Mouse (Mus musculus) hindbrain, embryonic 14.5 days (tissue): Measurements from ENCODE around the gene Cd209b. TPM values are rescaled to one million over a fixed set of nuclear protein-coding genes. Genes with fewer than 3 reads are reported as not detected.

Experiments
- ATAC-seq: fragments of 200-750 bp; cut with Nextera tagmentation; 2 replicates; pipeline ENCODE4 v1.8.0; 2017; ENCODE audit warnings: moderate number of reproducible peaks, mild to moderate bottlenecking, moderate TSS enrichment, moderate library complexity; ENCODE audit not compliant: low FRiP score
- DNase-seq: peaks from one replicate; pipeline ENCODE4 v3.0.0-alpha.2; 2015; ENCODE audit warnings: low spot score
- H3K27ac ChIP-seq: fragments of 300-500 bp; sonication (generic); 2 replicates; pipeline ENCODE4 v1.5.1; 2014; ENCODE audit warnings: mild to moderate bottlenecking, moderate library complexity
- H3K27me3 ChIP-seq: fragments of 300-500 bp; sonication (generic); 2 replicates; pipeline ENCODE4 v1.6.1; 2014; ENCODE audit warnings: mild to moderate bottlenecking, low read length, mixed read lengths; ENCODE audit not compliant: control insufficient read depth, insufficient read depth
- H3K36me3 ChIP-seq: fragments of 300-500 bp; sonication (generic); replicated peaks from 2 replicates; pipeline ENCODE4 v1.6.1; 2014; ENCODE audit not compliant: control insufficient read depth, insufficient read depth
- H3K4me1 ChIP-seq: fragments of 300-500 bp; sonication (generic); replicated peaks from 2 replicates; pipeline ENCODE4 v1.6.1; 2014; ENCODE audit warnings: antibody characterized with exemption, low read length, mixed read lengths; ENCODE audit not compliant: control insufficient read depth, insufficient read depth
- H3K4me2 ChIP-seq: fragments of 300-500 bp; sonication (generic); replicated peaks from 2 replicates; pipeline ENCODE4 v1.6.1; 2014; ENCODE audit warnings: mild to moderate bottlenecking, moderate library complexity
- H3K4me3 ChIP-seq: fragments of 300-500 bp; sonication (generic); replicated peaks from 2 replicates; pipeline ENCODE4 v1.5.1; 2014; ENCODE audit warnings: mild to moderate bottlenecking, low read length
- H3K9ac ChIP-seq: fragments of 300-500 bp; sonication (generic); 2 replicates; pipeline ENCODE4 v1.6.1; 2014
- H3K9me3 ChIP-seq: fragments of 300-500 bp; sonication (generic); 2 replicates; pipeline ENCODE4 v1.6.1; 2016; ENCODE audit warnings: low read length; ENCODE audit not compliant: control insufficient read depth
- WGBS: fragments of 180-500 bp; shearing (Covaris S2); extraction: QIAGEN DNeasy Blood & Tissue Kit; methylation state at CpG from one replicate; pipeline ENCODE4 v1.1.7; 2014; 5-methylcytosine and 5-hydroxymethylcytosine counted together
- polyA plus RNA-seq: library from polyadenylated mRNA; unstranded; fragments of >200 nt; fragmentation: Nextera tagmentation; extraction: Ambion mirVana; gene quantifications from 2 replicates; pipeline ENCODE4 v1.2.1, GENCODE M21; 2014

Cd209b gene
- polyA plus RNA-seq: not detected in 2 replicates

DNA sequence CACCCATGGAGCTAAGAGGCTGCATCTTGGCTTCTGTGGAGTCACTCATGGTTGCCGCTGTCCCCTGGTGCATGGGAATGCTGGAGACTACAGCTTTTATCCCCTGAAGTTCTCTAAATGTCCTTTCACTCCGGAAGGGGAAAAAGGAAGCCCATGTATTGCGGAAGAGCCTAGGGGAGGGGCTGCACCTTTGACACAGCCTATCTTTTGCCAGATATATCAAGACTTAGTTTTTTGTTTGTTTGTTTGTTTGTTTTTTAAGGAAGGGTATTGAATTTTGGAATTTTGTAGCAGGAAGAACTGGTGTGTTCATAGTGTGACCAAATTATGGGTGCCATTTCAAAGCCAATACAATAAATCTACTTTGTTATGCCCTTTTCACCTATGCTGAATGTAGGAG, at the start of gene Cd209b:
Gene Cd209b (minus strand): TSS at position 101 of the 400 bp plus-strand sequence.
- ATAC-seq (no peak), DNase-seq (no peak)
- H3K36me3 ChIP-seq: no peaks in the 10 kb centered on the region
- H3K9me3 ChIP-seq: peaks cover 22% of the 10 kb centered on the region
- H3K9ac ChIP-seq: no peak within 1 kb of the TSS
- H3K27ac ChIP-seq: no peak within 1 kb of the TSS
- no peaks in the 10 kb centered on the region for H3K4me1 ChIP-seq
- no peak within 1 kb of the TSS for H3K4me3 ChIP-seq
- WGBS: 93% methylated on average over 3 of the region's 3 CpGs
- H3K27me3 ChIP-seq: no peaks in the 10 kb centered on the region
- H3K4me2 ChIP-seq: no peak within 1 kb of the TSS

DNA sequence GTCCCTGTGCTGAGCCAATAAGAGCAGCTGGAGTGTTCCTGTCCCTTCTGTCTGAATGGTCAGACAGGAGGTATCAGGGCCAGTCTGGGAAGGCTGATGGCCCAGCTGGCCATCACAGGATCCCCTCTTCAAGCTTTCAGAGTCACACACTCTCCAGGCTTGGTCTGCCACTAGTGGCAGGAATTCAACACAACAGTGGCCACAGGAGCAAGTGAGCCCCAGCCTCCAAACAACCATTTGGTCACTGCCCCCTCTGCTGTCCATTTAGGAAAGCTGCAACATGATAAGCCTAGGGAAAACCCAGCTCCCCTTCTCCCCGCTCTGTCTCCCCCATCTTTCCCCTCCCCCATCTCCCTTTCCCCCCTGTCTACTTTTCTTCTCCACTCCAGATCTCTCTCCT, 29.4 kb upstream of the Cd209b start:
- ATAC-seq (no peak), DNase-seq (no peak)
- Histone ChIP-seq H3K4me2 (no peak overlapping the region), H3K9ac (no peak overlapping the region), H3K4me3 (no peak overlapping the region), H3K27ac (no peak overlapping the region), H3K27me3 (no peaks in the 10 kb centered on the region), H3K4me1 (no peaks in the 10 kb centered on the region), H3K36me3 (no peaks in the 10 kb centered on the region), H3K9me3 (0 out of 2 replicates have a peak, but pooled peaks cover 21% of the 10 kb centered on the region)
- 58% methylated on average over 1 of the region's 1 CpGs for WGBS

DNA sequence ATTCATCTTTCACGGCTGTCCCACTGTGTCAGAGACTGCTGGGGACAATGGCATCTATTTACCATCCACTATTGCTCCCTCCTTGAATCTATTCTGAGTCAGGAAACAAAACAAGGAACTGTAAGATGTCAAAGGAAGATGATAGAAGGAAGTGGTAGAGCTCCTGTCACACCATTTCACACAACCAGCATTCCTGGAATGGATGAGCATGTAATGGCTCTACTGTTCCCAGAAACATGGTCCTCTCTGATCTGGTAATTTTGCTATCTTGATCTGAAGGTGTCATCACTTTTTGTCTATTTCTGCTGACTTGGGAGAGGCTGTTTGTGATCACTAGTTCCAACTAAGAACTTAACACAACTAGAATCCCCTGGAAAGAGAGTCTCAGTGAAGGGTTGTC, 28.0 kb upstream of the Cd209b start, which contains the start of gene Cd209c:
Gene Cd209c (minus strand): TSS at position 101 of the 400 bp plus-strand sequence.
- H3K4me2 ChIP-seq: no peak within 1 kb of the TSS
- DNase-seq (no peak), ATAC-seq (no peak)
- H3K4me3 ChIP-seq: no peak within 1 kb of the TSS
- WGBS: 82% methylated on average over 1 of the region's 1 CpGs
- H3K4me1 ChIP-seq: no peaks in the 10 kb centered on the region
- no peaks in the 10 kb centered on the region for H3K36me3 ChIP-seq
- H3K9me3 ChIP-seq: 0 out of 2 replicates have a peak, but pooled peaks cover 18% of the 10 kb centered on the region
- H3K27ac ChIP-seq: no peak within 1 kb of the TSS
- H3K9ac ChIP-seq: no peak within 1 kb of the TSS
- H3K27me3 ChIP-seq: no peaks in the 10 kb centered on the region

DNA sequence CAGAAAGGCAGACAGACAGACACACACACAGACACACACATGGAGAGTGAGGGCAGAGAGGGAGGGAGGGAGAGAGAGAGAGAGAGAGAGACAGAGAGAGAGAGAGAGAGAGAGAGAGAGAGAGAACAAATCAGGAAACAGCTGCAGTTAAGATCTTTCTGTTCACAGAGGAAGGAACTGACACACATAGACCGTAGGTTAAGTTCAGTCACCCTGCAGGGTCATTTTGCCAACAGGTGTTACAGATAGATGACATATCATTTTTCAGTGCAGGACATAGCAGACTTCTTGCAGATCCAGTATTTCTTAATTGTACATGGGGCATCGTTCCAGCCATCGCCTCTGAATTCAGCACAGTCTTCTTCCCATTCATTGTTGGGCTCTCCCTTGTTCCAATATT, 13.4 kb upstream of the Cd209b start:
- H3K4me3 ChIP-seq: no peak overlapping the region
- WGBS: 90% methylated on average over 3 of the region's 3 CpGs
- H3K4me2 ChIP-seq: no peak overlapping the region
- no peaks in the 10 kb centered on the region for H3K27me3 ChIP-seq
- DNase-seq (no peak), ATAC-seq (no peak)
- no peaks in the 10 kb centered on the region for H3K4me1 ChIP-seq
- H3K9ac ChIP-seq: no peak overlapping the region
- H3K36me3 ChIP-seq: no peaks in the 10 kb centered on the region
- H3K27ac ChIP-seq: no peak overlapping the region
- H3K9me3 ChIP-seq: peaks cover 36% of the 10 kb centered on the region; the same call in 1 of the 2 replicates

DNA sequence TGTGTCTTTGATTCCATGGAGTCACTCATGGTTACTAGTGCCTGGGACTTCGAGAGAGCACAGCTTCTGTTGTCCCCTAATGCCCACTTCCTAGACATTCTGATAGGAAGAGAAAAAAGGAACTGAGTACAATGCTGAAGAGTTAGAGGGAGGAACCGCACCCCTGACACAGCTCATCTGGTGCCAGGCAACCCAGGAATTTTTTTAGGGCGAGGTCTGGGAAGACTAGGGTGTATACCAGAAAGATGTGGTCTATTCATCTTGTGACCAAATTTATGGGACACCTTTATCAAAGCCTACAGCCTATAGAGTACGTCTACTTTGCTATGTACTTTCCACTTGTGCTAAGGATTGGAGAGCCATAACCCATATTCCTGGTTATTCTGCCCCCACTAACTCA, 48.2 kb downstream of the Cd209b start, which contains the start of gene Cd209d:
Gene Cd209d (minus strand): TSS at position 101 of the 400 bp plus-strand sequence.
- Histone ChIP-seq H3K36me3 (no peaks in the 10 kb centered on the region), H3K4me1 (no peaks in the 10 kb centered on the region), H3K27ac (no peak within 1 kb of the TSS), H3K9ac (no peak within 1 kb of the TSS), H3K9me3 (peaks cover 25% of the 10 kb centered on the region), H3K4me2 (no peak within 1 kb of the TSS), H3K27me3 (no peaks in the 10 kb centered on the region), H3K4me3 (no peak within 1 kb of the TSS)
- 79% methylated on average over 4 of the region's 4 CpGs for WGBS
- no peak for ATAC-seq
- no peak for DNase-seq

DNA sequence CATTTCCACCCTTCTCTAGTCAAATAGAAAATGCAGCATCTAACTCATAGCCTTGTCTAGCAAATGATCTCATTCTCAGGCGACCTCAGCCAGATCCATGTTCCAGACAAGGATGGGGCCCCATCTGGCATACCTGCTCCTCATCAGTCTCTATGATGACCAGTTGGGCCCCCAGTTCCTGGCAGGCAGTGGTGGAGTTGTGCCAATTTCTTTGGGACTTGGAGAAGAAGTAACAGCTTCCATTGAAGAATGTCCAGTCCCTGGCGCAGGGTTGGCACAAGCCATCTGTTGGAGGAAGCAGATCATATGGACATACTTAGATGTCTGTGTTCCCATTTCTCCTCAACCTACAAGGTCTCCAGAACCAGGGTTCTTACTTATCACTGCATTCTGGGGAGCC, 50.5 kb downstream of the Cd209b start:
- 82% methylated on average over 2 of the region's 2 CpGs for WGBS
- ATAC-seq: no peak
- peaks cover 32% of the 10 kb centered on the region for H3K9me3 ChIP-seq
- no peak overlapping the region for H3K9ac ChIP-seq
- no peaks in the 10 kb centered on the region for H3K27me3 ChIP-seq
- DNase-seq: no peak
- H3K4me1 ChIP-seq: no peaks in the 10 kb centered on the region
- no peak overlapping the region for H3K27ac ChIP-seq
- H3K36me3 ChIP-seq: no peaks in the 10 kb centered on the region
- no peak overlapping the region for H3K4me2 ChIP-seq
- H3K4me3 ChIP-seq: no peak overlapping the region

Other genes with a start within 250 kb of the Cd209b start
- gene Fcer2a, start 232.7 kb downstream of the Cd209b start, polyA plus RNA-seq: 0.33 and 0.37 TPM in 2 replicates
- gene Clec4g, start 206.2 kb downstream of the Cd209b start, polyA plus RNA-seq: not detected in 2 replicates
- 0.17 TPM in 1 of 2 replicates, not detected in the other for gene Cd209a, start 177.9 kb downstream of the Cd209b start, polyA plus RNA-seq
- not detected in 2 replicates for gene Cd209e, start 72.5 kb downstream of the Cd209b start, polyA plus RNA-seq
- not detected in 2 replicates for gene Cd209d, start 48.3 kb downstream of the Cd209b start, polyA plus RNA-seq
- 0.43 and 0.58 TPM in 2 replicates for gene Cd209c, start 27.9 kb upstream of the Cd209b start, polyA plus RNA-seq
- gene Cd209f, start 179.0 kb upstream of the Cd209b start, polyA plus RNA-seq: 0.20 TPM in 1 of 2 replicates, not detected in the other
- gene Cd209g, start 207.3 kb upstream of the Cd209b start, polyA plus RNA-seq: not detected in 2 replicates
- gene Evi5l, start 239.7 kb upstream of the Cd209b start, polyA plus RNA-seq: 88.7 and 90.3 TPM in 2 replicates